Mouse (Mus musculus) cerebellum, adult 11-12 months (tissue): ENCODE measurements around the gene Adar.
"Not testable (repeated sequence)": the region's sequence is repeated elsewhere in the genome, so short reads cannot be mapped to it uniquely, and the experiment has no call there.

Experiments used
- DNase-seq: peaks from one replicate; pipeline ENCODE4 v3.0.0; 2022

Gene Adar

GRCm38 (mm10) chr3:89798518-89798917 is 83.7 kb downstream of the Adar start:
- no peak for DNase-seq

- DNase-seq: no peak
Measured at GRCm38 (mm10) chr3:89799476-89799875, 84.7 kb downstream of the Adar start.

- not testable (repeated sequence) for DNase-seq
Measured at GRCm38 (mm10) chr3:89800078-89800477, 85.3 kb downstream of the Adar start.

- no peak for DNase-seq
Measured at GRCm38 (mm10) chr3:89800774-89801506, 86.1 kb downstream of the Adar start.

GRCm38 (mm10) chr3:89801507-89801847 is 86.7 kb downstream of the Adar start:
- DNase-seq: no peak

DNA sequence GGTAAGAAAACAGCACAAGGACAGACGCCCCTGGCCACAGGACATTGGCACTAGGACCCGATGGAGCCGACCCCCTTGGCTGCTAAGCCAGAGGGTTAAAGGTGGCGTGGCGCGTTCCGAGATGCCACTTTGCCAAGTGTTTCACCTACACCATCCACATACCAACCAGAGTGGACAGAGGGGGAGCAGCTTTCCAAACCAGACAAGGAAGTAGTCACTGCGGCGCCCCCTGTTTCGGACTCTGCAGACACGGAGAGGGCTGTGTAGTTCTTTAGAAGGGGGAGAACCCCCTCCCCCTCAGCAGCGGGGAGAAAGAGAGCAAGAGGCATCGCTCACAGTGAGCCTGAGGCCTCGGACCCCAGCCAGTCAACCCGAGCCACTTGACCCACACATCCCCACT is 88.1 kb downstream of the Adar start:
- DNase-seq: no peak
